9 mouse cellular contexts compared by ENCODE assay signal in the genomic region with DNA sequence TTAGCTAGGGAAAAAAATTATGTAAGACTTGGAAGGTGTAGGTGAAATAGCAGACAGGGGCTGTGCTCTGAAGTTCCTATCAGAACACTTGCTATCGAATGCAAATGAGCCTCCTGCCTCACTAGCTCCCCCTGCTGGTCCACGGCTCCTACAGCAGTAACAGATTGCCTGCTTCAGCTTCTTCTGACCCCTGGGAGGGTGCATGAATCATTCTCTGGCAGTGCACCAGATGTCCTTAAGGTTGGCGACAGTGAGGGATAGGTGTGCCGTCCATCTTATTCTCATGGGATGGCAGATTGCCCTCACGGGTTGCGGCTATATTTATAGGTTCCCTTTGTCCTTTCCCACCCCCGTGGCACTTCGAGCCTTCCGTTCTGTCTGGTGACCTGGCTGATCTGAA.
A peak's percentile ranks its signal among the peaks of the same experiment; 100 is the strongest.
DNase-seq lines count a peak whose midpoint lies in the region; ATAC-seq and TF ChIP-seq lines count a peak whose summit lies in the region.
"Had no signal": no experiment of that assay in that cellular context is flagged by ENCODE, and none has a peak within 500 bp of the region (broad histone marks: within the 10 kb centered on the region; RNA-seq: fewer than 3 reads in every experiment).

No protein-coding gene starts in this region.

- no peak overlapping the region for H3K4me3 ChIP-seq in midbrain, embryonic 10.5 days
- no peak overlapping the region for H3K4me3 ChIP-seq in midbrain, embryonic 15.5 days
- no peak overlapping the region for H3K4me3 ChIP-seq in kidney, embryonic 15.5 days (replicated peaks)
- H3K4me3 ChIP-seq in liver, postnatal 0 days (ENCODE audit: low read depth, low read length): no peak overlapping the region
- H3K4me3 ChIP-seq: erythroblast, embryonic 14.5 days had no signal

- peak; percentile 85 for TF ChIP-seq CTCF in liver, postnatal 0 days (IDR thresholded peaks at IDR 0.05; ENCODE audit: low read depth)

- H3K36me3 ChIP-seq in midbrain, embryonic 10.5 days: no peaks in the 10 kb centered on the region
- H3K36me3 ChIP-seq in midbrain, embryonic 15.5 days (replicated peaks): no peaks in the 10 kb centered on the region
- H3K36me3 ChIP-seq in kidney, embryonic 15.5 days: no peaks in the 10 kb centered on the region
- no peaks in the 10 kb centered on the region for H3K36me3 ChIP-seq in liver, postnatal 0 days (replicated peaks; ENCODE audit: insufficient read depth, low read length)

- no peaks in the 10 kb centered on the region for H3K4me1 ChIP-seq in midbrain, embryonic 10.5 days
- H3K4me1 ChIP-seq in midbrain, embryonic 15.5 days: peaks cover 3% of the 10 kb centered on the region; the same call in 1 of the 2 replicates
- H3K4me1 ChIP-seq in kidney, embryonic 15.5 days: 0 out of 2 replicates have a peak, but pooled peaks cover 2% of the 10 kb centered on the region
- no peaks in the 10 kb centered on the region for H3K4me1 ChIP-seq in liver, postnatal 0 days (ENCODE audit: insufficient read depth)

- no peak overlapping the region for H3K9ac ChIP-seq in midbrain, embryonic 15.5 days
- no peak overlapping the region for H3K9ac ChIP-seq in kidney, embryonic 15.5 days
- no peak overlapping the region for H3K9ac ChIP-seq in liver, postnatal 0 days (replicated peaks)

- no peak overlapping the region for H3K27ac ChIP-seq in midbrain, embryonic 10.5 days (replicated peaks)
- H3K27ac ChIP-seq in midbrain, embryonic 15.5 days: no peak overlapping the region
- no peak overlapping the region for H3K27ac ChIP-seq in kidney, embryonic 15.5 days
- no peak overlapping the region for H3K27ac ChIP-seq in liver, postnatal 0 days (ENCODE audit: low read depth)

- no peaks in the 10 kb centered on the region for H3K27me3 ChIP-seq in midbrain, embryonic 10.5 days (ENCODE audit: low read depth, poor library complexity, severe bottlenecking)
- no peaks in the 10 kb centered on the region for H3K27me3 ChIP-seq in midbrain, embryonic 15.5 days (replicated peaks)
- no peaks in the 10 kb centered on the region for H3K27me3 ChIP-seq in kidney, embryonic 15.5 days
- no peaks in the 10 kb centered on the region for H3K27me3 ChIP-seq in liver, postnatal 0 days (ENCODE audit: insufficient read depth, low read length)

- DNase-seq in midbrain, embryonic 10.5 days (ENCODE audit: low spot score): peak; percentile 78
- DNase-seq in cerebellum, postnatal 10 days: peak; percentile 94 to 96
- peak; percentile 37 to 66 for DNase-seq in gastrocnemius, postnatal 4 days (ENCODE audit: low spot score in 2 of 2)
- DNase-seq in liver, postnatal 0 days: peak; percentile 78
- peak; percentile 35 for DNase-seq in retina, postnatal 7 days (ENCODE audit: low read depth, low spot score)
- DNase-seq in urinary bladder, postnatal 10 days (ENCODE audit: low spot score): peak; percentile 29

- WGBS in midbrain, embryonic 10.5 days: 60% methylated on average over 9 of the region's 9 CpGs
- WGBS in midbrain, embryonic 15.5 days: 50% methylated on average over 9 of the region's 9 CpGs
- 29% methylated on average over 9 of the region's 9 CpGs for WGBS in kidney, embryonic 15.5 days
- 46% methylated on average over 9 of the region's 9 CpGs for WGBS in liver, postnatal 0 days (ENCODE audit: insufficient replicate concordance)

- no peak overlapping the region for H3K4me2 ChIP-seq in midbrain, embryonic 15.5 days
- H3K4me2 ChIP-seq in kidney, embryonic 15.5 days: peak overlapping the region; percentile 25; the same call in 1 of the 2 replicates
- H3K4me2 ChIP-seq in liver, postnatal 0 days (ENCODE audit: low read depth, low read length): no peak overlapping the region

- no peak for ATAC-seq in midbrain, embryonic 15.5 days (replicated peaks)
- ATAC-seq in kidney, embryonic 15.5 days (replicated peaks; ENCODE audit: low FRiP score): no peak
- no peak for ATAC-seq in liver, postnatal 0 days

- no peak for TF ChIP-seq EP300 in liver, postnatal 0 days (IDR thresholded peaks at IDR 0.05; ENCODE audit: low read depth)

- no peaks in the 10 kb centered on the region for H3K9me3 ChIP-seq in midbrain, embryonic 10.5 days (replicated peaks)
- no peaks in the 10 kb centered on the region for H3K9me3 ChIP-seq in midbrain, embryonic 15.5 days
- no peaks in the 10 kb centered on the region for H3K9me3 ChIP-seq in kidney, embryonic 15.5 days (replicated peaks)
- no peaks in the 10 kb centered on the region for H3K9me3 ChIP-seq in liver, postnatal 0 days (ENCODE audit: low read length)

Comparison
In these comparisons a context has a peak if more than half of its experiments do, and no peak if none do; other contexts are left out.
1. DNase-seq: peak in every context shown above with its lines; median percentile 95 in cerebellum, postnatal 10 days; 78 in midbrain, embryonic 10.5 days; 78 in liver, postnatal 0 days; 52 in gastrocnemius, postnatal 4 days; 35 in retina, postnatal 7 days; 29 in urinary bladder, postnatal 10 days.